Mouse (Mus musculus) megakaryocyte, embryonic 14.5 days (primary cell): ENCODE results near the gene Tube1.

Source experiments
- FLI1 ChIP-seq: IDR thresholded peaks from 2 replicates; pipeline ENCODE4 v1.6.1; 2012; ENCODE audit warnings: low read length, inconsistent platforms, mixed read lengths
- GATA1 ChIP-seq: IDR thresholded peaks from 3 replicates; pipeline ENCODE4 v1.6.1; 2012; ENCODE audit warnings: mixed read lengths, low read length, inconsistent platforms, borderline replicate concordance

DNA sequence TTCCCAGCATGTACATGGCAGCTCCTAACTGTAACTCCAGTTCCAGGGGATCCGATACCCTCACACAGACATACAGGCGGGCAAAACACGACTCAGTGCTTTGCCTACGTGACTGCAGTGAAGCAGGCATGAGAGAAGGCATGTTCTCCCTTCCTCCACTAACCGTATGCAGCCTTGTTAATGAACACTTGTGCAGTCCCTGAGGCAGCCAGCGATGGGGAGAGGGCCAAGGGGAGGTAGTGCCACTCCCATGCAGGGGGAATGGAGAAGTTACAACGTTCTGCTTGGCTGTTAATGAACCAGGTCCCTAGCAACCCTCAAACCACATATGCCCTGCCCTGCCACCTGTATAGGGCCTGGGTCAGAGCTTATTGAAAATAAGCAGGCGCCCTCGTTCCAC, 35.9 kb downstream of the Tube1 start:
- TF ChIP-seq GATA1 (no peak), FLI1 (no peak)
